Mouse (Mus musculus): Measurements from ENCODE around the gene Lrrc52. TPM values are rescaled to one million over a fixed set of nuclear protein-coding genes. Genes with fewer than 3 reads are reported as not detected.
A peak's percentile ranks its signal among the peaks of the same experiment; 100 is the strongest.

The Lrrc52 gene
- not detected in 2 replicates for polyA plus RNA-seq (2014; fragmentation: Nextera tagmentation; extraction: Ambion mirVana)

DNA sequence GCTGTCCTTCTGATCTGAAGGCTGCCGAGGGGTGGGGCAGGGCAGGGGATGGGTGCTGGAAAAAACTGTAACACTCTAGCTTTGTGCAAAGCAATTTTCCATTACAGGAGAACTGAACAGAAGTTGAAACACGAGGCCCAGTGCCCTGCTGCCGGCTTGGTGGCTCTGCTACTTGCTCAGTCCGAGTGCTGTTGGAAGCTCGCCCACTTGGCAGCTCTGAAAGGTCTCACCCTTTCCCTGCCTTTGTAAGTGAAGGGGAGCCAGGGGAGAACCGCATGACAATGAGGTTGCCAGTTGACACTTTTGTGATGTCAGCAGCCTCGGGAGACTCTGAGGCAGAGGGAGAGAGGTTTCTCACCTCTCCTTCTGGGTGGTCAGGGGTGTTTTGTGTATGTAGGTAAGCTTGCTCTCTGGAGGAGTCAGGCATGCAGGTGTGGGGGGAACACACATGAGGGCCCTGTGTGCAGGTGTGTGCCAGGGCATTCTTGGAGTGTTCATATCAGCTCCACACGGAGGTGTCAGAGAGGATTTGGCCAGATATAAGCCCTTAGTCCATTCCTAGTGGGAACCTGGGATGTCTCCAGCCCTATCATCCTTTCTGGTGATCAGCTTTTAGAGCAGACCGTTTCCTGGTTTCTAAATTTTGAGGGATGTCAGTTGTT, at the start of gene Lrrc52:
Gene Lrrc52 (minus strand): TSS at position 16 of the 662 bp plus-strand sequence.
- H3K4me3 ChIP-seq (replicated peaks; ENCODE audit: low read length), result no peak within 1 kb of the TSS

DNA sequence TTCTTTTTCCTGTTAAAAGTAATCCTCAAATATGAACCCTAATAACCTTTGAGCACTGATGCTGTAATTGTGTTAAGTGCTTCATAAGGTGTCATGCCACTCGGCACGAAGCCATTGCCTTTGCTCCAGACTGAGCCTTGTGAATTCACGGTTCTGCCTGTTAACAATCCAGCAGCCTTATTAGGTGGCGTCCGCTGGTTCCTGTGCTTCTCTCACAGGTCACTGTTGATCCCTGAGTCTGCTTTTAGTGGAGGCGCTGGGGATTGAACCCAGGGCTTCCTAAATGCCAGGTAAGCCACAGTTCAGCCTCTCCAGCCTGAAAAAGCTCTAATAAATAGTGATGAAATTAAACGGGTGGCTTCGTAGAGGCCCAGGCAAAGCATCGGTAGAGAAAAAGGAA, 45.0 kb upstream of the Lrrc52 start:
- no peak for DNase-seq (ENCODE audit: low spot score)
- Histone ChIP-seq H3K36me3 (replicated peaks; ENCODE audit: control insufficient read depth, insufficient read depth) (no peaks in the 10 kb centered on the region), H3K9ac (no peak overlapping the region), H3K9me3 (ENCODE audit: control insufficient read depth, low read length) (no peaks in the 10 kb centered on the region), H3K4me2 (replicated peaks) (no peak overlapping the region), H3K27me3 (ENCODE audit: control insufficient read depth, insufficient read depth, low read length) (no peaks in the 10 kb centered on the region), H3K4me1 (replicated peaks; ENCODE audit: control insufficient read depth, insufficient read depth, low read length) (no peaks in the 10 kb centered on the region), H3K4me3 (replicated peaks; ENCODE audit: low read length) (no peak overlapping the region), H3K27ac (no peak overlapping the region)
- 90% methylated on average over 9 of the region's 9 CpGs for WGBS
- ATAC-seq (ENCODE audit: low FRiP score), result no peak

More for the DNA sequence above, at the start of gene Lrrc52:
- Histone ChIP-seq H3K9me3 (ENCODE audit: control insufficient read depth, low read length) (no peaks in the 10 kb centered on the region), H3K36me3 (replicated peaks; ENCODE audit: control insufficient read depth, insufficient read depth) (no peaks in the 10 kb centered on the region), H3K9ac (no peak within 1 kb of the TSS), H3K27me3 (ENCODE audit: control insufficient read depth, insufficient read depth, low read length) (no peaks in the 10 kb centered on the region), H3K27ac (no peak within 1 kb of the TSS), H3K4me2 (replicated peaks) (no peak within 1 kb of the TSS), H3K4me1 (replicated peaks; ENCODE audit: control insufficient read depth, insufficient read depth, low read length) (0 out of 2 replicates have a peak, but pooled peaks cover 8% of the 10 kb centered on the region)
- ATAC-seq (ENCODE audit: low FRiP score) (peak; percentile 34; the same call in 1 of the 2 replicates), DNase-seq (ENCODE audit: low spot score) (peak; percentile 69)
- 33% methylated on average over 9 of the region's 9 CpGs for WGBS

DNA sequence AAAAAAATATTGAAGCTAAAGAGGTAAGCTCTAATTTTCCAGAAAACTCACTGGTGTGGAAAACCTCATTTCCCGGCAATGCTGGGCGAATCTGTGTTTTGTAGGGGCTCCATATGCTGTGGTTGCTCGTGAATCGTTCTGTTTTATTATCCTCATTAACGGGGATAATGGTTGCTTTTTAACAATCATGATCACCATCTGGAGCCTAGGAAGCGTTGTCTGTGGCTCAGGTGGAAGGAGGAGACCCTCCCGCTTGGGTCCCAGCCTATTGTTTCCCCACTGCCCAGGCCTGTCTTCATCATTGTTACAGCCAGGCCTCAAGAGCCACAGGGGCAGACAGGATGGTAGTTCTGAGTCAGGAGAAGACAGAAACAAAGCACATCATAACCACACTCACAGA, 39.5 kb upstream of the Lrrc52 start:
- Histone ChIP-seq H3K4me2 (replicated peaks) (no peak overlapping the region), H3K4me3 (replicated peaks; ENCODE audit: low read length) (no peak overlapping the region), H3K27me3 (ENCODE audit: control insufficient read depth, insufficient read depth, low read length) (no peaks in the 10 kb centered on the region), H3K9me3 (ENCODE audit: control insufficient read depth, low read length) (no peaks in the 10 kb centered on the region), H3K9ac (no peak overlapping the region), H3K36me3 (replicated peaks; ENCODE audit: control insufficient read depth, insufficient read depth) (no peaks in the 10 kb centered on the region), H3K27ac (peak overlapping the region; percentile 64; the same call in 1 of the 2 replicates), H3K4me1 (replicated peaks; ENCODE audit: control insufficient read depth, insufficient read depth, low read length) (0 out of 2 replicates have a peak, but pooled peaks cover 3% of the 10 kb centered on the region)
- peak; percentile 51 for DNase-seq (ENCODE audit: low spot score)
- peak; percentile 65; the same call in 1 of the 2 replicates for ATAC-seq (ENCODE audit: low FRiP score)
- 32% methylated on average over 7 of the region's 7 CpGs for WGBS

DNA sequence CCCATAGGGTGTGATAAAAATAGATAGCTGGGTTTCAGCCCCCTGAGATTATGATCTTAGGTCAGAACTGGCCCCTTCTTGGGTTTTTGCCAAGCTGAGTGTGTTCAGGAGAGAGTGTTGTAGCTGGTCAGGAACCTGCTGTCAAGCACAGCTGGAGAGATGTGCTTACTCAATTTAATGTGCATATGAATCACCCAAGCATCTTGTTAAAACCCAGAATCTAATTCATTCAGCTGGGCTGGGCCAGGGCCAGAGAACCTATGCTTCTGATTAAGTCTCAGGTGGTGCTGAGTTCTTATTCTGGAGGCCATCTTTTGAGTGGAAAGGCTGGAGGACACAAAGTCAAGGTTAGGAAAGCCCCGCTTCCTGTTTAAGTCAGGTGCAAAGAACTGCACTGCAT, 38.8 kb upstream of the Lrrc52 start:
- Histone ChIP-seq H3K27me3 (ENCODE audit: control insufficient read depth, insufficient read depth, low read length) (no peaks in the 10 kb centered on the region), H3K9me3 (ENCODE audit: control insufficient read depth, low read length) (no peaks in the 10 kb centered on the region), H3K36me3 (replicated peaks; ENCODE audit: control insufficient read depth, insufficient read depth) (no peaks in the 10 kb centered on the region), H3K27ac (peak overlapping the region; percentile 64), H3K4me3 (replicated peaks; ENCODE audit: low read length) (no peak overlapping the region), H3K4me1 (replicated peaks; ENCODE audit: control insufficient read depth, insufficient read depth, low read length) (0 out of 2 replicates have a peak, but pooled peaks cover 3% of the 10 kb centered on the region), H3K9ac (no peak overlapping the region), H3K4me2 (replicated peaks) (no peak overlapping the region)
- no peak for ATAC-seq (ENCODE audit: low FRiP score)
- WGBS, result 88% methylated on average over 1 of the region's 1 CpGs
- no peak for DNase-seq (ENCODE audit: low spot score)

DNA sequence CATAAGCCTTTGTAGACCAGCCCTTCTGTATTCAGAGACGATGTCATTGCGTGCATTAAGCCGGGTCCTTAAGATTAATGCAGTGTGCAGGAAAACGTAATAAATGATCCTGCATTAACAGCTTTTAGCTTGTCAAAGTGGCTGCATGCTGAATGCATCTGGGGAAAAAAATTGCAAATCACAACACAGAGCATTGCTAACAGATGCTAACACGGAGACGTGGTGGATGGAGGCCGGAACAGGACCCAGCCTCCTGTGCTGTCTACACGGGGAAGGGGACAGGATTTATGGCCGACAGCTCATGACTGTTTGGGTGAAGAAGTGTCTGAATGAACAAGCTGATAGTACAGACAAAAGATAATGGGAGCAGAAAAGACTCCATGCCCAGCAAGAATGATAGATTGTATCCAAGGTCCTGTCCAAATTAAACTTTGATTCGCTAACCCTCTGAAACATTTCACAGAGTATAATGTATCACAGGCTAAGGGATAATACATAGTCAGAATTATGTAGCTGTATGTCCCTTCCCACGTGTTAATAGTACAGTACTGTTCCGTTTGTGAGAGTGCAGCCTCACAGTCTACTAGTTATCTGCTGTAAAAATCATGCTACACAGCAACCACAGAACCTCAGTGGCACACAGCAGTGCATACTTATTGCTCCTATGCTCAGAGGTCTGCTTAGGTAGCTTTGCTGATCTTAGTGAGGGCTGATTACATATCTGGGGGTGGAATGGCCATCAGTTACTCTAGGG, 32.7 kb upstream of the Lrrc52 start:
- no peaks in the 10 kb centered on the region for H3K27me3 ChIP-seq (ENCODE audit: control insufficient read depth, insufficient read depth, low read length)
- DNase-seq (ENCODE audit: low spot score) (peak; percentile 33), ATAC-seq (ENCODE audit: low FRiP score) (peak; percentile 68; the same call in 1 of the 2 replicates)
- H3K36me3 ChIP-seq (replicated peaks; ENCODE audit: control insufficient read depth, insufficient read depth), result no peaks in the 10 kb centered on the region
- no peaks in the 10 kb centered on the region for H3K9me3 ChIP-seq (ENCODE audit: control insufficient read depth, low read length)
- H3K27ac ChIP-seq, result peak overlapping the region; percentile 49
- H3K4me3 ChIP-seq (replicated peaks; ENCODE audit: low read length), result no peak overlapping the region
- H3K9ac ChIP-seq, result no peak overlapping the region
- 48% methylated on average over 12 of the region's 12 CpGs for WGBS
- no peak overlapping the region for H3K4me2 ChIP-seq (replicated peaks)
- H3K4me1 ChIP-seq (replicated peaks; ENCODE audit: control insufficient read depth, insufficient read depth, low read length), result peaks cover 23% of the 10 kb centered on the region

DNA sequence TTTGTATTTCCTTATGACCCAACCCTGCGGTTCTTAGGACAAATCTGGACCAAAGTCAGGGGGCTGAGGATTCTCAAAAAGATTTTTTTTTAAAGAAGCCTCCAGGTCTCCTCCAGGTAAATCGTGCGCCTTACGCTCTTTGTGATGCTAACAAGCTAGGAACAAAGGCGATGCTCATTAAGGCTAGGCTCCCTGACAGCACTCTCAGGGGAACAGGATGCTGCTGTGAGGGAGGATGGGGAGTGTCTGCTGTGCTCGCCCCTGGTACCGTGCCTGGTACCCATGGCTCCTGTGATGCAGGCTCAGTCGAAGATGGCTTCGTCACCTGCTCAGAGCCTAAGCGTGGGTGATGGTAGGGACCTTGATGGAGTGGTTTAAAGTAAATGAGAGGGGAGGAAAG, 31.4 kb upstream of the Lrrc52 start:
- Histone ChIP-seq H3K9me3 (ENCODE audit: control insufficient read depth, low read length) (no peaks in the 10 kb centered on the region), H3K27me3 (ENCODE audit: control insufficient read depth, insufficient read depth, low read length) (no peaks in the 10 kb centered on the region), H3K36me3 (replicated peaks; ENCODE audit: control insufficient read depth, insufficient read depth) (no peaks in the 10 kb centered on the region), H3K4me2 (replicated peaks) (no peak overlapping the region), H3K4me3 (replicated peaks; ENCODE audit: low read length) (no peak overlapping the region), H3K4me1 (replicated peaks; ENCODE audit: control insufficient read depth, insufficient read depth, low read length) (peaks cover 23% of the 10 kb centered on the region), H3K9ac (0 out of 2 replicates have a peak overlapping the region, but pooled peaks have one; percentile 24), H3K27ac (no peak overlapping the region)
- no peak for DNase-seq (ENCODE audit: low spot score)
- WGBS, result 21% methylated on average over 10 of the region's 10 CpGs
- no peak for ATAC-seq (ENCODE audit: low FRiP score)

DNA sequence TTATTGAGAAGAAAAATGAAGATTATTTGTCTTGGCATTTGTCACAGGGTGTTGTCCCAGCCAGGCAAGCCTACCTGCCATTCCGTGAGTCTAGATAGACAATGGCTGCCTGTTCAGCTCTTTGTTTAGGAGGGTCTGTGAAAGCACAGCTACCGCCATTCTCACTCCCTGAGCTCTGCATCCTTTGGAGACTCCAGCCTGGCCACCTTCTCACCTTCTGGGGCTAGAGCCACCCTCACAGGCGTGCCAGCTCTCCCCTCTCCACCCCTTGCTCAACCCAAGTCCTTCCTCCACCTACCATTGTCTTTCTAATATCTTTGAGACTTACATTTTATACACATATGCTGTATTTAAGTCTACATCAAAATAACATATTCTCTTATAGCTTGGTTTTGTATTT, 31.0 kb upstream of the Lrrc52 start:
- Histone ChIP-seq H3K27ac (no peak overlapping the region), H3K4me1 (replicated peaks; ENCODE audit: control insufficient read depth, insufficient read depth, low read length) (peaks cover 23% of the 10 kb centered on the region), H3K4me2 (replicated peaks) (no peak overlapping the region), H3K4me3 (replicated peaks; ENCODE audit: low read length) (no peak overlapping the region), H3K9me3 (ENCODE audit: control insufficient read depth, low read length) (no peaks in the 10 kb centered on the region), H3K36me3 (replicated peaks; ENCODE audit: control insufficient read depth, insufficient read depth) (no peaks in the 10 kb centered on the region), H3K9ac (0 out of 2 replicates have a peak overlapping the region, but pooled peaks have one; percentile 24), H3K27me3 (ENCODE audit: control insufficient read depth, insufficient read depth, low read length) (no peaks in the 10 kb centered on the region)
- no peak for DNase-seq (ENCODE audit: low spot score)
- WGBS, result 33% methylated on average over 3 of the region's 3 CpGs
- ATAC-seq (ENCODE audit: low FRiP score), result no peak

DNA sequence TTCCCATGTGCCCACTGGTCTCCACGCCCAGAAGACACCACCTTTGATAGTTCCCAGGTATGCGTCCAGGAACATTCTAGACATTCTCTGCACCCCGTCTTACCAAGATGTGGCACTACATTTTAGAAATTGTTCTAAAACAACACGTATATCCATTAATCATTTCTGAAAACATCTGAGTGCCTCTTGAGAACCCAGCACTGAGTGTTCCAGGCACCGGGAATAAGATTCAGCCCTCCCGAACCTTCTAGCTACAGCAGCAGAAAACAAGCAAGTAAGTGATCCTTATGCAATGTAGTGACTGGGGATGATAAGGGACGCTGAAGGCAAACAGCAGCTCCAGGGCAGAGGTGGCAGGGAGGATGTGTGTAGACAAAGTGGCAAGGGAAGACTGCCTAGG, 24.9 kb upstream of the Lrrc52 start:
- H3K36me3 ChIP-seq (replicated peaks; ENCODE audit: control insufficient read depth, insufficient read depth), result no peaks in the 10 kb centered on the region
- no peak overlapping the region for H3K4me2 ChIP-seq (replicated peaks)
- H3K4me3 ChIP-seq (replicated peaks; ENCODE audit: low read length), result no peak overlapping the region
- H3K4me1 ChIP-seq (replicated peaks; ENCODE audit: control insufficient read depth, insufficient read depth, low read length), result no peaks in the 10 kb centered on the region
- WGBS, result 89% methylated on average over 7 of the region's 7 CpGs
- H3K27ac ChIP-seq, result no peak overlapping the region
- no peaks in the 10 kb centered on the region for H3K27me3 ChIP-seq (ENCODE audit: control insufficient read depth, insufficient read depth, low read length)
- no peak for ATAC-seq (ENCODE audit: low FRiP score)
- no peak for DNase-seq (ENCODE audit: low spot score)
- no peaks in the 10 kb centered on the region for H3K9me3 ChIP-seq (ENCODE audit: control insufficient read depth, low read length)
- no peak overlapping the region for H3K9ac ChIP-seq

DNA sequence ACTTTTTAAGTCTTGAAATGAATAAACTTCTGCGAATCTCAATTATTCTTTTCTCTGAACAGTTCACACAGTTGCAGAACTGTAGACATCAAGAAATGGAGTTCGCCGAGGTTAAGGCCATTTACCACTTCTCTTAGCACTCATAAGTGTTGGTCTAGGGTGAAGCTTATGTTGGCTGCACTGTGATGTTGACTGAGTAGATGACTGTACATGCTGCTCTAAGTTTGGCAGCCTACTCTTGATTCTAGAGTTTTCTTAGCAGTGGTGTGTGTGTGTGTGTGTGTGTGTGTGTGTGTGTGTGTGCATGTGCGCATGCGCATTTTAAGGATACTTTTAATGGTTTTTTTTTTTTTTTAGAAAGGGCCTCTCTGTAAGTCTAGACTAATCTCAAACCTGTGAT, 21.4 kb upstream of the Lrrc52 start:
- WGBS, result 88% methylated on average over 5 of the region's 5 CpGs
- Histone ChIP-seq H3K9ac (no peak overlapping the region), H3K27me3 (ENCODE audit: control insufficient read depth, insufficient read depth, low read length) (no peaks in the 10 kb centered on the region), H3K27ac (no peak overlapping the region), H3K4me1 (replicated peaks; ENCODE audit: control insufficient read depth, insufficient read depth, low read length) (no peaks in the 10 kb centered on the region), H3K36me3 (replicated peaks; ENCODE audit: control insufficient read depth, insufficient read depth) (no peaks in the 10 kb centered on the region), H3K9me3 (ENCODE audit: control insufficient read depth, low read length) (no peaks in the 10 kb centered on the region), H3K4me2 (replicated peaks) (no peak overlapping the region), H3K4me3 (replicated peaks; ENCODE audit: low read length) (no peak overlapping the region)
- DNase-seq (ENCODE audit: low spot score) (no peak), ATAC-seq (ENCODE audit: low FRiP score) (no peak)
